Mouse (Mus musculus) C2C12 (cell line): Measurements from ENCODE around the gene Ick.

Experiments
- CEBPB ChIP-seq: IDR thresholded peaks from one replicate; pipeline ENCODE4 v1.6.1; 2011; ENCODE audit warnings: low read depth, mild to moderate bottlenecking, control low read depth, moderate library complexity
- CTCF ChIP-seq: IDR thresholded peaks from one replicate; pipeline ENCODE4 v1.5.1; 2011; ENCODE audit not compliant: control insufficient read depth, insufficient read depth, insufficient read length
- FOSL1 ChIP-seq: IDR thresholded peaks from one replicate; pipeline ENCODE4 v1.8.0; 2011; ENCODE audit warnings: mild to moderate bottlenecking, low read length; ENCODE audit not compliant: poor library complexity, insufficient read depth, severe bottlenecking
- MAX ChIP-seq: IDR thresholded peaks from one replicate; pipeline ENCODE4 v1.6.1; 2011; ENCODE audit warnings: mild to moderate bottlenecking, control low read depth
- MYOD1 ChIP-seq: IDR thresholded peaks from one replicate; pipeline ENCODE4 v1.6.1; 2011; ENCODE audit warnings: low read depth; ENCODE audit not compliant: control insufficient read depth, insufficient read length
- USF1 ChIP-seq: IDR thresholded peaks from one replicate; pipeline ENCODE4 v1.6.1; 2011; ENCODE audit warnings: low read depth, mild to moderate bottlenecking, control low read depth, moderate library complexity

- TF ChIP-seq CTCF (no peak), MAX (no peak), USF1 (no peak), FOSL1 (no peak), CEBPB (no peak), MYOD1 (no peak)
Observed at GRCm38 (mm10) chr9:78204194-78204593, 95.2 kb downstream of the Ick start.
